Mouse (Mus musculus) neural tube, embryonic 11.5 days (tissue): ENCODE data around the gene Iqgap1. TPM values are rescaled to one million over a fixed set of nuclear protein-coding genes. Genes with fewer than 3 reads are reported as not detected.

Source experiments
- ATAC-seq: fragments of 200-750 bp; cut with Nextera tagmentation; 2 replicates; pipeline ENCODE4 v1.8.0; 2017; ENCODE audit warnings: moderate number of reproducible peaks, mild to moderate bottlenecking, moderate TSS enrichment, moderate library complexity; ENCODE audit not compliant: insufficient read depth, low FRiP score, low TSS enrichment
- DNase-seq: peaks from one replicate; pipeline ENCODE4 v3.0.0-alpha.2; 2015; ENCODE audit warnings: low spot score
- H3K27ac ChIP-seq: fragments of 300-500 bp; sonication (generic); 2 replicates; pipeline ENCODE4 v1.5.1; 2014; ENCODE audit warnings: low read depth, mild to moderate bottlenecking, low read length
- H3K27me3 ChIP-seq: fragments of 300-500 bp; sonication (generic); 2 replicates; pipeline ENCODE4 v1.6.1; 2014; ENCODE audit warnings: mild to moderate bottlenecking, low read length, mixed read lengths; ENCODE audit not compliant: control insufficient read depth, insufficient read depth
- H3K36me3 ChIP-seq: fragments of 300-500 bp; sonication (generic); 2 replicates; pipeline ENCODE4 v1.6.1; 2014; ENCODE audit warnings: mild to moderate bottlenecking, low read length, moderate library complexity, mixed read lengths; ENCODE audit not compliant: control insufficient read depth, insufficient read depth
- H3K4me1 ChIP-seq: fragments of 300-500 bp; sonication (generic); 2 replicates; pipeline ENCODE4 v1.6.1; 2014; ENCODE audit warnings: low read length, mixed read lengths; ENCODE audit not compliant: control insufficient read depth, insufficient read depth
- H3K4me2 ChIP-seq: fragments of 300-500 bp; sonication (generic); 2 replicates; pipeline ENCODE4 v1.6.1; 2014; ENCODE audit warnings: low read depth, mild to moderate bottlenecking, moderate library complexity
- H3K4me3 ChIP-seq: fragments of 300-500 bp; sonication (generic); 2 replicates; pipeline ENCODE4 v1.5.1; 2014; ENCODE audit warnings: low read depth, low read length
- H3K9ac ChIP-seq: fragments of 300-500 bp; sonication (generic); 2 replicates; pipeline ENCODE4 v1.6.1; 2014; ENCODE audit warnings: mild to moderate bottlenecking, low read length
- H3K9me3 ChIP-seq: fragments of 300-500 bp; sonication (generic); 2 replicates; pipeline ENCODE4 v1.6.1; 2016; ENCODE audit warnings: low read length; ENCODE audit not compliant: control insufficient read depth
- WGBS: fragments of 180-500 bp; shearing (Covaris S2); extraction: QIAGEN DNeasy Blood & Tissue Kit; methylation state at CpG from one replicate; pipeline ENCODE4 v1.1.7; 2014; 5-methylcytosine and 5-hydroxymethylcytosine counted together
- polyA plus RNA-seq: library from polyadenylated mRNA; unstranded; fragments of >200 nt; fragmentation: Nextera tagmentation; extraction: Ambion mirVana; gene quantifications from 2 replicates; pipeline ENCODE4 v1.2.1, GENCODE M21; 2014

The Iqgap1 gene
- polyA plus RNA-seq, 1 experiment from 2014 or later: 26.4 TPM

DNA sequence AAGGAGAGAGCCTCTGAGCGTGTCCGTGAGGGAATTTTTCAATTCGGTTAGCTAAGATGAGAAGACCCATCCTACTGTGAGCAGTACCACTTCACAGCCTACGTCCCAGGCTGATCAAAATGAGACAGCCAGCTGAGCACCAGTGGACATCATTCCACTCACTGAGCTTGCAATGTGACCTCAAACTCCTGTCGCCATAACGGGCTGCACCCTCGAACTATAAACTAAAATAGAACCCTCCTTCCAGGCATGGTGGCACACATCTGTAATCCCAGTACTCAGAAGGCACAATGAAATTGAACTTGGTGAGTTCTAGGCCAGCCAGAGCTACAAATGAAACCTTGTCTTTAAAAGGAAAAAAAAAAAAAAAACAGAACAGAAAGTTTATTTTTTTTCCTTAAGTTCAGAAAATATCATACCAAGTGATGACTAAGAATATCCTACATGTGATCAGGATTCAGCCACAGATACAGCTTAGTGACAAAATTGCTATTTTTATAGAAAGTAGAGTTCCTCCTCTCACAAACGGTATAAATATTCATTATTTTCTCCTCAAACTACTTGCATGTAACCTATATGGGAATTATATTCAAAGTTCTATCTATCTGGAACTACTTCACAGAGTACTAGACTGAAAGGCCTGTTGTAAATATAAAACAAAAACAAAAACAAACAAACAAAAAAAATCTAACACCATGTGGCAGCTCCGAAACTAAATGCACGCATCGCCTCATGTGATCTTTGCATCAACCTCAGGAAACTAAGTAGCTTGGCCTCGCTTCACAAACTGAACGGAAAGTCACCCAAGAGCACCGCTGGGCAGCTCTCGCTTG lies 50.9 kb downstream of the Iqgap1 start:
- no peak overlapping the region for H3K27ac ChIP-seq
- H3K4me1 ChIP-seq: no peaks in the 10 kb centered on the region
- no peak overlapping the region for H3K4me2 ChIP-seq
- H3K9ac ChIP-seq: no peak overlapping the region
- no peaks in the 10 kb centered on the region for H3K9me3 ChIP-seq
- 92% methylated on average over 15 of the region's 15 CpGs for WGBS
- no peak for DNase-seq
- no peak overlapping the region for H3K4me3 ChIP-seq
- H3K36me3 ChIP-seq: no peaks in the 10 kb centered on the region
- H3K27me3 ChIP-seq: no peaks in the 10 kb centered on the region
- no peak for ATAC-seq

DNA sequence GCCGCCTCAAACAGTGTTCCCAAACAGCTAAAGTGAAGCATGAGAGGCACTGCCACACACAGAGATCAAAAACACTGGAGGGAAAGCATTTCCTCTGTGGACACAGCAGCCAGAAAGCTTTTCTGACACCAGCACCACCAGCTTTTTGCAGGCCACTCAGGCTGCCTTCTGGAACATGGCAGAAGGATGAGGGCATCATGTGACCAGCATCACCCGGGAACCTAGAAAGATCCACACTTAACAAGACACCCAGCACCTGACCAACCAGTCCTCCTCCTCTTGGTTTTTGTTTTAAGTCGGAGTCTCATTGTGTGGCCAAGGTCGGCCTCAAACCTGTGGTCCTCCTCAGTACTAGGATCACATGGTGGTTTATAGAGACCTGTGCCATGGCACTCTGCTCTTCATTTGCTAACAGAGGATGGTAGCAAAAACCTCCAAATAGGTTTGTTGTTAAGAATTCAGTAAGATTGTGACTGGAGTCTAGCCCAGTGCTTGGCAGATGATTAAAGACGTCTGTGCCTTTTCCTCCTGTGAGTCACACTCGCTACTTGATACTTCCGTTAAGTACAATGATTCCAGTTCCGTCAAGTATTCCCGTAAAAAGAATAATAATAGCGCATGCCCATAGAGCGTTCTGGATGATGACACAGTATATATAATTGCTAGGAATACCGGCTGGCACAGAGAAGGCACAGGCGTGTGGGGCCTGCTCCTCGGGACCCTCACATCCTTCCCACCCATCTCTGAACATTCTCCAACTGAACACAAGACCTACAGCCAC lies 51.8 kb downstream of the Iqgap1 start:
- Histone ChIP-seq H3K27ac (no peak overlapping the region), H3K9ac (no peak overlapping the region), H3K9me3 (no peaks in the 10 kb centered on the region), H3K4me2 (no peak overlapping the region), H3K4me3 (no peak overlapping the region), H3K36me3 (no peaks in the 10 kb centered on the region), H3K27me3 (no peaks in the 10 kb centered on the region), H3K4me1 (no peaks in the 10 kb centered on the region)
- no peak for ATAC-seq
- DNase-seq: no peak
- WGBS: 86% methylated on average over 14 of the region's 14 CpGs

DNA sequence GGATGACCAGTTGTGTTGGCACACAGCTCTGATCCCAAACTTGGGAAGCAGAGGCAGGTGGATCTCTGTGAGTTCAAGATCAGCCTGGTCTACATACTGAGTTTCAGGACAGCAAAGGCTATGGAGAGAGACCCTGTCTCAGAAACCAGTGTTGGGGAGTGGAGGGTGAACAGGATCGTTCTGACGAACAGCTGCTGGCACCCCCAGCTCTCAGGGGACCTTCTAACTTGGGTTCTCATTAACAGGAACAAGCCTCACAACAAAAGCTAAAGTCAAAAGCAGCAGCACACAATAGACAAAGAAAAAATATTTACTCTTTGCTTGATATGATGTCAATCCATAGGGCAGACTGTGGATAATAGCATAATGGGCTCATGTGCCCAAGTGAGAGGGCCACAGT lies 55.3 kb downstream of the Iqgap1 start:
- Histone ChIP-seq H3K9ac (no peak overlapping the region), H3K4me1 (no peaks in the 10 kb centered on the region), H3K36me3 (no peaks in the 10 kb centered on the region), H3K4me3 (no peak overlapping the region), H3K9me3 (no peaks in the 10 kb centered on the region), H3K4me2 (no peak overlapping the region), H3K27me3 (no peaks in the 10 kb centered on the region), H3K27ac (no peak overlapping the region)
- ATAC-seq (no peak), DNase-seq (no peak)
- 79% methylated on average over 2 of the region's 2 CpGs for WGBS

DNA sequence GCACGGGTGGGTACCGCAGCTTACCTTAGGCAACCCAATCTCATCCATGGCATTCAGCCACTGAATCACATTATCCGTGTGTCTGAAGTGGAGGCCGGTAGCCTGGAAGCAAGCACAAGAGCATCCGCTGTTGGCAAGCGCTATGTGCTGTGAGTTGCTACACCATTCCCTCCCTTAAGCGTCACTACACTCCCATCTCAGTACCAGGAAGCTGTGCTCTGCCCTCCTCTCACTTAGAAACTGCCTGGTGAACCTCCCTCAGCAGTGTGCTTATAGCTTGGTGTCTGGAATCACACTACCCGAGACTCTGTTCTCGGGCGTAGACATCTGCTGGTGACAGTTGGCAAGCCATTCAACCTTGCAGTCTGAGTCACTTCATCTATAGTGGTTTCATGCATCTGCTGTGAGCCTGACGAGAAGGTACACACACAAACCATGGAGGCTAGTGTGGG lies 58.9 kb downstream of the Iqgap1 start:
- Histone ChIP-seq H3K9ac (no peak overlapping the region), H3K36me3 (no peaks in the 10 kb centered on the region), H3K4me2 (no peak overlapping the region), H3K4me3 (no peak overlapping the region), H3K4me1 (no peaks in the 10 kb centered on the region), H3K27me3 (no peaks in the 10 kb centered on the region), H3K9me3 (no peaks in the 10 kb centered on the region), H3K27ac (no peak overlapping the region)
- DNase-seq: no peak
- 86% methylated on average over 11 of the region's 11 CpGs for WGBS
- ATAC-seq: no peak

DNA sequence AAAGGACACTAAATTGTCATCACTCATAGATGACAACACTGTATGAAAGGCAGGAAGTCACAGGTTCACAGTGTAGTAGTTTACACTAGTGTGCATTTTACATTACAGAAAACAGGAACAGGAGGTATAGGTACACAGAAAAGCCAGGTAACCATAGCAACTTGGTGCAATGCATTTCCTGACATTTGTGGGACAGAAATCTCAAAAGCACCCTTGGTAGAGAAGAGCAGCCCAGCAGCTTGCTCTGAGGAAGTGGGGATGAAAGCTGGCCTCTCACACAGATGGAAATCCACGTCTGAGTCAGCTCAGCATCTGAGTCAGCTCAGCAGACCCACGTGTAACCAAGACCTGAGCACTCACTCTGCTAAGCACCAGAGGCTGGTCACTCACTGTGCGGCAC lies 59.7 kb downstream of the Iqgap1 start:
- WGBS: 66% methylated on average over 3 of the region's 3 CpGs
- Histone ChIP-seq H3K9me3 (no peaks in the 10 kb centered on the region), H3K4me2 (no peak overlapping the region), H3K4me1 (no peaks in the 10 kb centered on the region), H3K9ac (no peak overlapping the region), H3K27ac (no peak overlapping the region), H3K4me3 (no peak overlapping the region), H3K36me3 (no peaks in the 10 kb centered on the region), H3K27me3 (no peaks in the 10 kb centered on the region)
- ATAC-seq: no peak
- no peak for DNase-seq

DNA sequence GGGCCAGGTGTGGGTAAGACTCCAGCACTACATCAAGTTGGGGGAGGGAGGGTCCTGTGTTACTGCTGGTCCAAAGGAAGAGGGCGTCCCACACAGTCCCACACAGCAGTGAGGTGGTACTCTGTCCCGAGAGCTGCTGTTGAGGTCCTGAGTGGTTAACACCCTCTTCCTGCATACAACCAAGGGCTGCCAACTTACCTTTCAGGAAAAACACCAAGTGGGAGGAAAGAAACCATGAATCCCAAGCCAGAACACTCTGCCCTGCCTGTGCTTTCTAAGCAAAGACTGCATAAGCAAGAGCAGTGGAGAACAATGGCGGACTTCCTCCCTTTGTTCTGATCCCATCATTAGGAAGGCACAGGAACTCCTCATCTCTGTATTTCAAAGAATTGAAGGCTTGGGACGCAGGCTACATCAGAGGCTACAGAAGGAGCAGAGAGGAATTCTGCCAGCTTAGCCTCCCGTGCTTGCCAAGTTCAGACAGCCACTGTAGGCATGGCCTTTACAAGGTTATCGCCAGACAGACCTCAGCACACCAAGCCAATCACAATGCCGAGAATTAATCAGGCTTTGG lies 61.8 kb downstream of the Iqgap1 start:
- no peak overlapping the region for H3K4me2 ChIP-seq
- DNase-seq: no peak
- no peaks in the 10 kb centered on the region for H3K36me3 ChIP-seq
- H3K27ac ChIP-seq: no peak overlapping the region
- ATAC-seq: no peak
- WGBS: 80% methylated on average over 7 of the region's 7 CpGs
- no peak overlapping the region for H3K4me3 ChIP-seq
- H3K27me3 ChIP-seq: no peaks in the 10 kb centered on the region
- no peaks in the 10 kb centered on the region for H3K9me3 ChIP-seq
- H3K9ac ChIP-seq: no peak overlapping the region
- no peaks in the 10 kb centered on the region for H3K4me1 ChIP-seq

DNA sequence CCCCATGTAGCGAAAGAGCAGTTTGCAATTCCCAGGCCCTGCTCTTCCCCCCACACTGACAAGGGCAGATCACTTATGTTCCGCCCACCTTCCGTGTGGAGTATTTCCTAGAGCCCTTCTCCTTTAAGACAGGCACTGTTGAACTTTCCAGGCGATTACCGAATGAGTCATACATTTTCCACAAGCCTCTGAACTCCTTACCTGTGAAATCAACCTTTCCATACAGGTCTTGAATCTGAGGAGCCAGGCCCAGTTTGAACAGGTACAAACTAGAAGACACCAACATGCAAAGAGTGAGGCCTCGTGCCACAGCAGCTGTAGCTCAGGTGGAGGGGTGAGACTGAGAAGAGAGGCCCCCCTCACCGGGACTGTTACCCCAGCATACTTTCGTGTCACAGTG lies 63.5 kb downstream of the Iqgap1 start:
- no peak overlapping the region for H3K27ac ChIP-seq
- H3K9me3 ChIP-seq: no peaks in the 10 kb centered on the region
- H3K4me3 ChIP-seq: no peak overlapping the region
- 89% methylated on average over 8 of the region's 8 CpGs for WGBS
- H3K4me1 ChIP-seq: no peaks in the 10 kb centered on the region
- no peak overlapping the region for H3K4me2 ChIP-seq
- no peak for DNase-seq
- H3K27me3 ChIP-seq: no peaks in the 10 kb centered on the region
- H3K9ac ChIP-seq: no peak overlapping the region
- no peaks in the 10 kb centered on the region for H3K36me3 ChIP-seq
- no peak for ATAC-seq

DNA sequence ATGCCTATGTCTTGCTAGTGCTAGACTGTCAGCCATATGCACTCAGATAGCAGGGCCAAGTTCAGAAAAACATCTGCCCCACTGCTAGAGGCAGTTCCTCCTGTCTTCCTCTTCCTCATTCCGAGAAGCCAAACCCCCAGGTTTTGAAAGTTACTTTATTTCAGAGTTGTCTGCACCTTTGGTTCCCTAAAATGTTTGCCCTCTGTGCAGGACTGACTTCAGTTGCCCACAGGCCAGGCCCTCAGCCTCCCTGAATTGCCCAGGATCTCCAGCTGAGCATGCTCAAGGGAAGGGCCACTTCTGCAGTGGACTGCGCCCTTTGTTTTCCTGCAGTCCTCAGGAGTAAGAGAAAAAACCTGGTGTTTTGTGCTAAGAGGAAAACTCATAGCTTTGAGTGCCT lies 71.7 kb downstream of the Iqgap1 start:
- Histone ChIP-seq H3K27me3 (no peaks in the 10 kb centered on the region), H3K4me1 (no peaks in the 10 kb centered on the region), H3K4me3 (no peak overlapping the region), H3K4me2 (no peak overlapping the region), H3K36me3 (peaks cover 2% of the 10 kb centered on the region), H3K9ac (no peak overlapping the region), H3K27ac (no peak overlapping the region), H3K9me3 (no peaks in the 10 kb centered on the region)
- no peak for DNase-seq
- no peak for ATAC-seq
- WGBS: 97% methylated on average over 2 of the region's 2 CpGs
